Mouse (Mus musculus) cerebellum, postnatal 4 days (tissue): Measurements from ENCODE around the gene Gfra4.
"Not testable (repeated sequence)": the region's sequence is repeated elsewhere in the genome, so short reads cannot be mapped to it uniquely, and the experiment has no call there.

ENCODE experiments used
- DNase-seq, 2 experiments: peaks; one replicate each; pipeline ENCODE4 v3.0.0; 2022; ENCODE audit warnings: low spot score in 2 of 2, mixed read lengths in 1 of 2

Gfra4 gene

GRCm38 (mm10) chr2:131046025-131046424 lies 3.1 kb upstream of the Gfra4 start:
- DNase-seq = no peak

GRCm38 (mm10) chr2:131044989-131045720 lies 2.3 kb upstream of the Gfra4 start:
- DNase-seq = no peak

- no peak for DNase-seq
Observed at GRCm38 (mm10) chr2:131044354-131044852, 1.5 kb upstream of the Gfra4 start.

- DNase-seq = peak in 1 of 2 experiments; percentile 57
Observed at GRCm38 (mm10) chr2:131040854-131041825, 1.7 kb downstream of the Gfra4 start.

GRCm38 (mm10) chr2:131038675-131039074 lies 4.2 kb downstream of the Gfra4 start:
- DNase-seq = no peak

- DNase-seq = no peak
Observed at GRCm38 (mm10) chr2:131038197-131038596, 4.7 kb downstream of the Gfra4 start.

- DNase-seq = no peak
Observed at GRCm38 (mm10) chr2:131037226-131037990, 5.5 kb downstream of the Gfra4 start.

- no peak for DNase-seq
Observed at GRCm38 (mm10) chr2:131036757-131037156, 6.1 kb downstream of the Gfra4 start.

GRCm38 (mm10) chr2:131036343-131036742 lies 6.5 kb downstream of the Gfra4 start:
- no peak for DNase-seq

- DNase-seq = not testable (repeated sequence)
Observed at GRCm38 (mm10) chr2:131031406-131031805, 11.5 kb downstream of the Gfra4 start.

GRCm38 (mm10) chr2:131030998-131031397 lies 11.9 kb downstream of the Gfra4 start:
- no peak for DNase-seq

- no peak for DNase-seq
Observed at GRCm38 (mm10) chr2:131030561-131030960, 12.3 kb downstream of the Gfra4 start.

- no peak for DNase-seq
Observed at GRCm38 (mm10) chr2:131029065-131029935, 13.6 kb downstream of the Gfra4 start.

- DNase-seq = no peak
Observed at GRCm38 (mm10) chr2:131026941-131027340, 15.9 kb downstream of the Gfra4 start.

GRCm38 (mm10) chr2:131025230-131025629 lies 17.7 kb downstream of the Gfra4 start:
- DNase-seq = no peak

GRCm38 (mm10) chr2:131010566-131010965 lies 32.3 kb downstream of the Gfra4 start:
- no peak for DNase-seq

GRCm38 (mm10) chr2:131009123-131009522 lies 33.8 kb downstream of the Gfra4 start:
- DNase-seq = no peak

- no peak for DNase-seq
Observed at GRCm38 (mm10) chr2:130992818-130993217, 50.1 kb downstream of the Gfra4 start.
